Mouse (Mus musculus): ENCODE measurements at regions not wholly inside any gene's neighbourhood (a gene's known extent, or its start where the extent isn't known, plus 50 kb on each side); places are given as distances from the start of the nearest gene placed in this dataset.

DNA sequence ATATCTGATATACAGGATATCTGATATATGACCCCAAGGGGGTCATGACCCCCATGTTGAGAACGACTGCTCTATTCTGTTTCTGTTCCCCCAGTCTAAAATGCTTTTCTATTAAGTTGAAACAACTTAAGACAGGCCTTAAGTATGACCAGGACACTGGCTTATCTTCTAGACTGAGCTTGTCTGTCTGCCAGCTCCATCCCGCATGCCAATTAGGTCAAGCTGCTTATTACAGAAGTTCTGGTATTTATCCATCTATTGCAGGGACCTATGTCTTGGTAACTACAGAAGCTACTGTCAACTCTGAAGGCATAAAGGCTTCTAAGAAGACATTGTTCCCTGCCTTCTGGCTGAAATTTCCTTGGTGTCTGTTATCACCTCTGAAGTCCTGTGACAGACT, 81.4 kb downstream of the Tas2r134 start:
- TF ChIP-seq CTCF (IDR thresholded peaks at IDR 0.05; ENCODE audit: low read depth) (no peak), EP300 (optimal IDR thresholded peaks at IDR 0.05) (no peak)

Data from stomach, postnatal 0 days (tissue).